Mouse (Mus musculus) cerebral cortex, adult 2 months (tissue): ENCODE data around the gene Pi4ka.

ENCODE experiments used
- WGBS: fragments of 180-500 bp; shearing (Covaris S2); methylation state at CpG from one replicate; pipeline ENCODE4 v1.1.7; 2018; 5-methylcytosine and 5-hydroxymethylcytosine counted together

Gene Pi4ka

GRCm38 (mm10) chr16:17232794-17233701, 173.1 kb downstream of the Pi4ka start, which contains the start of gene Hic2:
Gene Hic2 (plus strand): TSS chr16:17233572.
- WGBS = 4% methylated on average over 58 of the region's 59 CpGs

DNA sequence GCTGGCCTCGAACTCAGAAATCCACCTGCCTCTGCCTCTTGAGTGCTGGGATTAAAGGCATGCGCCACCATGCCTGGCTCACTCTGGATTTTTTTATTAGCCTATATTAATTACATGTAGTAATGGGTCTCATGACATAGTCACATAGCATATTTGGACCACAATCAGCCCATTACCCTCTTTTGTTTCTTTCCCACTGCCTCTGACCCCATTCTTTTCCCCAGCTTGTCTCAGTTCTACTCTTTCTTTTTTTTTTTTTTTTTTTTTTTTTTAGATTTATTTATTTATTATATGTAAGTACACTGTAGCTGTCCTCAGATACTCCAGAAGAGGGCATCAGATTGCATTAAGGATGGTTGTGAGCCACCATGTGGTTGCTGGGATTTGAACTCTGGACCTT, 174.6 kb downstream of the Pi4ka start:
- WGBS = 93% methylated on average over 2 of the region's 2 CpGs
